Mouse (Mus musculus) liver, adult 2 months (tissue): ENCODE data around the gene Dhdds. TPM values are rescaled to one million over a fixed set of nuclear protein-coding genes. Genes with fewer than 3 reads are reported as not detected.

ENCODE experiments used
- DNase-seq: peaks from one replicate; pipeline ENCODE4 v3.0.0-alpha.2; 2011; ENCODE audit warnings: low read depth, low spot score; ENCODE audit errors: extremely low read depth
- H3K27ac ChIP-seq: fragments of 200-500 bp; replicated peaks from 2 replicates; pipeline ENCODE4 v1.5.1; 2012; ENCODE audit warnings: low read depth, mild to moderate bottlenecking, control low read depth, inconsistent platforms, low read length; ENCODE audit not compliant: insufficient read depth
- H3K27me3 ChIP-seq: fragments of 200-500 bp; 2 replicates; pipeline ENCODE4 v1.6.1; 2012; ENCODE audit warnings: mild to moderate bottlenecking, moderate library complexity, low read length, inconsistent platforms; ENCODE audit not compliant: control insufficient read depth, insufficient read depth
- H3K36me3 ChIP-seq: fragments of 200-500 bp; 2 replicates; pipeline ENCODE4 v1.6.1; 2012; ENCODE audit warnings: low read length, inconsistent platforms; ENCODE audit not compliant: control insufficient read depth, insufficient read depth
- H3K4me1 ChIP-seq: fragments of 200-500 bp; 2 replicates; pipeline ENCODE4 v1.6.1; 2011; ENCODE audit warnings: low read length; ENCODE audit not compliant: control insufficient read depth, insufficient read depth
- H3K4me3 ChIP-seq: fragments of 200-500 bp; 2 replicates; pipeline ENCODE4 v1.5.1; 2011; ENCODE audit warnings: low read depth, mild to moderate bottlenecking, control low read depth, low read length, moderate library complexity; ENCODE audit not compliant: insufficient read depth
- H3K79me2 ChIP-seq: fragments of 200-500 bp; 2 replicates; pipeline ENCODE4 v1.6.1; 2012; ENCODE audit warnings: inconsistent platforms, mild to moderate bottlenecking, low read length, moderate library complexity; ENCODE audit not compliant: control insufficient read depth, insufficient read depth
- H3K9ac ChIP-seq: fragments of 200-500 bp; 2 replicates; pipeline ENCODE4 v1.6.1; 2012; ENCODE audit warnings: low read depth, mild to moderate bottlenecking, control low read depth, inconsistent platforms, low read length
- CTCF ChIP-seq: fragments of 200-500 bp; IDR thresholded peaks from 2 replicates; pipeline ENCODE4 v1.5.1; 2011; ENCODE audit warnings: low read depth, low read length, control low read depth
- POLR2A ChIP-seq: fragments of 200-500 bp; IDR thresholded peaks from 2 replicates; pipeline ENCODE4 v1.6.1; 2011; ENCODE audit warnings: low read length, control low read depth; ENCODE audit not compliant: insufficient read depth; ENCODE audit errors: extremely low read depth
- WGBS: fragments of 180-500 bp; shearing (Covaris S2); methylation state at CpG from one replicate; pipeline ENCODE4 v1.1.7; 2018; 5-methylcytosine and 5-hydroxymethylcytosine counted together
- polyA plus RNA-seq: library from polyadenylated mRNA; depleted of rRNA; stranded (reverse); fragments of >200 nt; gene quantifications from 2 replicates; pipeline ENCODE4 v1.2.3, GENCODE M21; 2012; rRNA removed
- total RNA-seq: library from RNA; depleted of rRNA; stranded (reverse); fragments of >200 nt; gene quantifications from 2 replicates; pipeline ENCODE4 v1.2.3, GENCODE M21; 2014; rRNA removed

The Dhdds gene
- total and polyA plus RNA-seq, 2 experiments = 14.0 to 21.3 TPM

GRCm38 (mm10) chr4:133925204-133925603 lies 75.5 kb downstream of the Dhdds start:
- WGBS = 42% methylated on average over 4 of the region's 4 CpGs
- no peak for DNase-seq
- no peak overlapping the region for H3K4me3 ChIP-seq
- H3K27me3 ChIP-seq = no peaks in the 10 kb centered on the region
- H3K79me2 ChIP-seq = no peaks in the 10 kb centered on the region
- H3K36me3 ChIP-seq = no peaks in the 10 kb centered on the region
- no peaks in the 10 kb centered on the region for H3K4me1 ChIP-seq
- no peak overlapping the region for H3K9ac ChIP-seq
- H3K27ac ChIP-seq = no peak overlapping the region
- no peak for TF ChIP-seq POLR2A

- H3K79me2 ChIP-seq = no peaks in the 10 kb centered on the region
- no peak for DNase-seq
- WGBS = 92% methylated on average over 5 of the region's 5 CpGs
- H3K4me1 ChIP-seq = no peaks in the 10 kb centered on the region
- H3K4me3 ChIP-seq = no peak overlapping the region
- no peaks in the 10 kb centered on the region for H3K27me3 ChIP-seq
- H3K36me3 ChIP-seq = no peaks in the 10 kb centered on the region
- TF ChIP-seq CTCF = no peak
- TF ChIP-seq POLR2A = no peak
- H3K27ac ChIP-seq = no peak overlapping the region
- H3K9ac ChIP-seq = no peak overlapping the region
Observed at GRCm38 (mm10) chr4:133923743-133924142, 77.0 kb downstream of the Dhdds start.

Other genes starting within 250 kb of the Dhdds start
- 5.9 and 8.5 TPM in 2 replicates for gene Arid1a, start 244.1 kb downstream of the Dhdds start, total RNA-seq
- gene Arid1a, start 244.1 kb downstream of the Dhdds start, polyA plus RNA-seq = 21.9 and 25.2 TPM in 2 replicates
- 4.1 and 5.1 TPM in 2 replicates for gene Rps6ka1, start 113.1 kb downstream of the Dhdds start, total RNA-seq
- gene Rps6ka1, start 113.1 kb downstream of the Dhdds start, polyA plus RNA-seq = 8.6 and 16.9 TPM in 2 replicates
- gene Hmgn2, start 32.3 kb downstream of the Dhdds start, total RNA-seq = 21.1 and 35.2 TPM in 2 replicates
- gene Hmgn2, start 32.3 kb downstream of the Dhdds start, polyA plus RNA-seq = 3.1 and 3.7 TPM in 2 replicates
- gene Lin28a, start 17.9 kb upstream of the Dhdds start, total RNA-seq = not detected in 2 replicates
- gene Lin28a, start 17.9 kb upstream of the Dhdds start, polyA plus RNA-seq = not detected in 2 replicates
- not detected in 2 replicates for gene Zfp683, start 52.9 kb upstream of the Dhdds start, total RNA-seq
- gene Zfp683, start 52.9 kb upstream of the Dhdds start, polyA plus RNA-seq = 0.55 and 1.0 TPM in 2 replicates
- gene Crybg2, start 59.9 kb upstream of the Dhdds start, total RNA-seq = 0.94 and 1.4 TPM in 2 replicates
- gene Crybg2, start 59.9 kb upstream of the Dhdds start, polyA plus RNA-seq = 0.42 and 1.6 TPM in 2 replicates
- 20.0 and 26.8 TPM in 2 replicates for gene Cd52, start 94.2 kb upstream of the Dhdds start, total RNA-seq
- 7.6 and 10.4 TPM in 2 replicates for gene Cd52, start 94.2 kb upstream of the Dhdds start, polyA plus RNA-seq
- gene Ubxn11, start 101.7 kb upstream of the Dhdds start, total RNA-seq = 0.09 and 0.34 TPM in 2 replicates
- 0.66 and 1.2 TPM in 2 replicates for gene Ubxn11, start 101.7 kb upstream of the Dhdds start, polyA plus RNA-seq
- 6.0 and 10.3 TPM in 2 replicates for gene Sh3bgrl3, start 127.9 kb upstream of the Dhdds start, total RNA-seq
- 36.6 and 45.0 TPM in 2 replicates for gene Sh3bgrl3, start 127.9 kb upstream of the Dhdds start, polyA plus RNA-seq
- gene Cep85, start 186.2 kb upstream of the Dhdds start, total RNA-seq = 99.8 and 108 TPM in 2 replicates
- 50.5 and 61.5 TPM in 2 replicates for gene Cep85, start 186.2 kb upstream of the Dhdds start, polyA plus RNA-seq
- not detected in 2 replicates for gene Gm7534, start 202.1 kb upstream of the Dhdds start, total RNA-seq
- gene Gm7534, start 202.1 kb upstream of the Dhdds start, polyA plus RNA-seq = not detected in 2 replicates
- not detected in 2 replicates for gene Catsper4, start 226.5 kb upstream of the Dhdds start, total RNA-seq
- not detected in 2 replicates for gene Catsper4, start 226.5 kb upstream of the Dhdds start, polyA plus RNA-seq
- 0.07 and 0.09 TPM in 2 replicates for gene Cnksr1, start 237.5 kb upstream of the Dhdds start, total RNA-seq
- gene Cnksr1, start 237.5 kb upstream of the Dhdds start, polyA plus RNA-seq = 0.17 and 0.21 TPM in 2 replicates
- not detected in 2 replicates for gene E130218I03Rik, start 242.7 kb upstream of the Dhdds start, total RNA-seq
- not detected in 2 replicates for gene E130218I03Rik, start 242.7 kb upstream of the Dhdds start, polyA plus RNA-seq
- gene Zfp593, start 244.7 kb upstream of the Dhdds start, total RNA-seq = 2.9 and 3.2 TPM in 2 replicates
- gene Zfp593, start 244.7 kb upstream of the Dhdds start, polyA plus RNA-seq = 4.6 and 6.8 TPM in 2 replicates
- not detected in 2 replicates for gene Gm30191, start 246.0 kb upstream of the Dhdds start, total RNA-seq
- not detected in 2 replicates for gene Gm30191, start 246.0 kb upstream of the Dhdds start, polyA plus RNA-seq